Comparison of ENCODE assay signal across 17 mouse cellular contexts in the genomic region with DNA sequence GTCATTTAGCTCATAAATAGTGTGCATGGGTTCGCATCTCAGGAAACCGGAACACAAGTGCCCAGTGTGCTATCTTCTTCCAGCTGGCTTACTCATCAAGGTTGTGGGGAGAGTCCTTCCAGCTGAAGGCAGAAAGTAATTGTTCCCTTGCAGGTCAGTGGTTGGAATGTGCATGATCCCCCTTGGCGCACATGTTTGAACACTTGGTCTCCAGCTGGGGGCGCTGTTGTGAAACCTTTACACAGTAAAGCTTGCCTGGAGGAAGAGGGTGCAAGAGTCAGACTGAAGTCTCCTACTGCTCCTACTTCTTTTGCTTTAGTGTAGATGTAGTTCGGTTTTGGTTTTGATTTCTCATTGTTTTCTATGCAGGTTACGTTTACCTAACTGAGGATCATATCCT.
DNase-seq lines count a peak whose midpoint lies in the region; TF ChIP-seq lines count a peak whose summit lies in the region.
"Had no signal": no experiment of that assay in that cellular context is flagged by ENCODE, and none has a peak within 500 bp of the region (broad histone marks: within the 10 kb centered on the region; RNA-seq: fewer than 3 reads in every experiment).

No protein-coding gene starts in this region.

- H3K4me3 ChIP-seq in left cerebral cortex, adult 2 months, result no peak overlapping the region
- H3K4me3 ChIP-seq: forebrain, embryonic 15.5 days; hindbrain, embryonic 15.5 days; lung, embryonic 15.5 days; stomach, embryonic 15.5 days had no signal

- peak; percentile 24 for TF ChIP-seq CTCF in left cerebral cortex, adult 2 months (IDR thresholded peaks at IDR 0.05)

- intact Hi-C loops in left cerebral cortex, adult 2 months (cut with DNase I), result no loop called here
- intact Hi-C loops in left cerebral cortex, postnatal 4 days (cut with DNase I), result no loop called here

- DNase-seq in embryo, embryonic 10 days (ENCODE audit: low spot score), result peak; percentile 12
- DNase-seq in embryo, embryonic 11 days, result no peak
- DNase-seq in left cerebral cortex, adult 2 months (ENCODE audit: extremely low spot score in 1 of 2, low spot score in 2 of 2), result no peak
- no peak for DNase-seq in left cerebral cortex, postnatal 4 days
- DNase-seq in 416B (ENCODE audit: low read depth) (peak; percentile 4), R1 (ENCODE audit: low read depth, low spot score) (peak; percentile 90)
- DNase-seq in urinary bladder, postnatal 25 days (ENCODE audit: low spot score), result no peak
- no peak for DNase-seq in thymus, postnatal 4 days
- DNase-seq: B cell, adult 2 months; cerebellum, adult 2 months; heart, postnatal 10 days; kidney, adult 2 months; right cerebral cortex, adult 18-20 months had no signal

- H3K27ac ChIP-seq in left cerebral cortex, adult 2 months, result no peak overlapping the region
- H3K27ac ChIP-seq: forebrain, embryonic 15.5 days; hindbrain, embryonic 15.5 days; lung, embryonic 15.5 days; stomach, embryonic 15.5 days had no signal

Comparison
In these comparisons a context has a peak if more than half of its experiments do, and no peak if none do; other contexts are left out.
1. DNase-seq: peak in embryo, embryonic 10 days (single experiment), 416B (single experiment) and R1 (single experiment); none in embryo, embryonic 11 days (single experiment), left cerebral cortex, adult 2 months (0 of 2), left cerebral cortex, postnatal 4 days (single experiment), urinary bladder, postnatal 25 days (single experiment) and thymus, postnatal 4 days (single experiment).